Mouse (Mus musculus): ENCODE data around the gene Gm13420.

- TF ChIP-seq CTCF (IDR thresholded peaks at IDR 0.05; ENCODE audit: low read depth) (no peak), EP300 (optimal IDR thresholded peaks at IDR 0.05) (no peak)
These were observed 18.9 kb downstream of the Gm13420 start for GRCm38 (mm10) chr2:29732559-29732958.
